ENCODE assay signal across 8 mouse cellular contexts in genomic region chr9:120675371-120676150, GRCm38 (mm10).
DNase-seq lines count a peak whose midpoint lies in the region; ATAC-seq and TF ChIP-seq lines count a peak whose summit lies in the region.

No protein-coding gene starts in this region.

- 2% methylated on average over 18 of the region's 18 CpGs for WGBS in lung, embryonic 15.5 days
- 2% methylated on average over 18 of the region's 18 CpGs for WGBS in embryonic facial prominence, embryonic 10.5 days
- under 1% methylated on average over 17 of the region's 18 CpGs for WGBS in hindbrain, postnatal 0 days
- WGBS in midbrain, embryonic 10.5 days = 2% methylated on average over 18 of the region's 18 CpGs

- no peak for TF ChIP-seq CTCF in hindbrain, postnatal 0 days (IDR thresholded peaks at IDR 0.05; ENCODE audit: low read depth)

- H3K4me1 ChIP-seq in lung, embryonic 15.5 days = peaks cover 21% of the 10 kb centered on the region
- peaks cover 56% of the 10 kb centered on the region for H3K4me1 ChIP-seq in embryonic facial prominence, embryonic 10.5 days
- H3K4me1 ChIP-seq in hindbrain, postnatal 0 days (ENCODE audit: insufficient read depth, low read length) = peaks cover 9% of the 10 kb centered on the region
- H3K4me1 ChIP-seq in midbrain, embryonic 10.5 days = peaks cover 67% of the 10 kb centered on the region

- H3K9me3 ChIP-seq in lung, embryonic 15.5 days = no peaks in the 10 kb centered on the region
- H3K9me3 ChIP-seq in embryonic facial prominence, embryonic 10.5 days = no peaks in the 10 kb centered on the region
- H3K9me3 ChIP-seq in hindbrain, postnatal 0 days (ENCODE audit: low read length) = no peaks in the 10 kb centered on the region
- H3K9me3 ChIP-seq in midbrain, embryonic 10.5 days (replicated peaks) = no peaks in the 10 kb centered on the region

- ATAC-seq in lung, embryonic 15.5 days (ENCODE audit: borderline replicate concordance, extremely low read depth, low FRiP score, low TSS enrichment) = 0 out of 2 replicates have a peak, but pooled peaks have one; percentile 27
- ATAC-seq in hindbrain, postnatal 0 days = no peak

- H3K27ac ChIP-seq in lung, embryonic 15.5 days = no peak overlapping the region
- H3K27ac ChIP-seq in embryonic facial prominence, embryonic 10.5 days (replicated peaks) = peak overlapping the region; percentile 41; the same call in 1 of the 2 replicates
- H3K27ac ChIP-seq in hindbrain, postnatal 0 days = no peak overlapping the region
- peak overlapping the region; percentile 77 for H3K27ac ChIP-seq in midbrain, embryonic 10.5 days (replicated peaks)

- H3K36me3 ChIP-seq in lung, embryonic 15.5 days = no peaks in the 10 kb centered on the region
- no peaks in the 10 kb centered on the region for H3K36me3 ChIP-seq in embryonic facial prominence, embryonic 10.5 days (replicated peaks)
- H3K36me3 ChIP-seq in hindbrain, postnatal 0 days (ENCODE audit: insufficient read depth, low read length) = no peaks in the 10 kb centered on the region
- H3K36me3 ChIP-seq in midbrain, embryonic 10.5 days = no peaks in the 10 kb centered on the region

- peak overlapping the region; percentile 54 for H3K4me2 ChIP-seq in lung, embryonic 15.5 days
- peak overlapping the region; percentile 50 for H3K4me2 ChIP-seq in hindbrain, postnatal 0 days (ENCODE audit: low read depth, low read length)

- intact Hi-C loops in left cerebral cortex, postnatal 4 days (cut with DNase I) = no loop called here

- no peak for DNase-seq in lung, postnatal 14 days
- DNase-seq in embryonic facial prominence, embryonic 10.5 days (ENCODE audit: low spot score) = peak; percentile 54
- peak; percentile 25 for DNase-seq in hindbrain, postnatal 0 days (ENCODE audit: low spot score)
- DNase-seq in midbrain, embryonic 10.5 days (ENCODE audit: low spot score) = peak; percentile 55
- DNase-seq in frontal cortex, adult 2 months (ENCODE audit: extremely low spot score in 1 of 2, low spot score in 1 of 2) = no peak
- DNase-seq in spleen, adult 18-20 months = no peak
- DNase-seq in left cerebral cortex, postnatal 4 days = no peak

- no peak overlapping the region for H3K9ac ChIP-seq in lung, embryonic 15.5 days
- H3K9ac ChIP-seq in hindbrain, postnatal 0 days (replicated peaks; ENCODE audit: low read length) = peak overlapping the region; percentile 18; the same call in 1 of the 2 replicates

- peak overlapping the region; percentile 27 for H3K4me3 ChIP-seq in lung, embryonic 15.5 days
- H3K4me3 ChIP-seq in embryonic facial prominence, embryonic 10.5 days = peak overlapping the region; percentile 51
- peak overlapping the region; percentile 25 for H3K4me3 ChIP-seq in hindbrain, postnatal 0 days (ENCODE audit: low read length)
- H3K4me3 ChIP-seq in midbrain, embryonic 10.5 days = peak overlapping the region; percentile 51

- peaks cover 15% of the 10 kb centered on the region for H3K27me3 ChIP-seq in lung, embryonic 15.5 days
- H3K27me3 ChIP-seq in embryonic facial prominence, embryonic 10.5 days (replicated peaks; ENCODE audit: low read depth, poor library complexity, severe bottlenecking) = peaks cover 55% of the 10 kb centered on the region
- H3K27me3 ChIP-seq in hindbrain, postnatal 0 days (ENCODE audit: insufficient read depth, low read length) = no peaks in the 10 kb centered on the region
- peaks cover 34% of the 10 kb centered on the region for H3K27me3 ChIP-seq in midbrain, embryonic 10.5 days (ENCODE audit: low read depth, poor library complexity, severe bottlenecking)

Comparison
In these comparisons a context has a peak if more than half of its experiments do, and no peak if none do; other contexts are left out.
1. H3K27ac ChIP-seq: peak in embryonic facial prominence, embryonic 10.5 days (single experiment) and midbrain, embryonic 10.5 days (single experiment); none in lung, embryonic 15.5 days (single experiment) and hindbrain, postnatal 0 days (single experiment).
2. DNase-seq: peak in embryonic facial prominence, embryonic 10.5 days (single experiment), hindbrain, postnatal 0 days (single experiment) and midbrain, embryonic 10.5 days (single experiment); none in lung, postnatal 14 days (single experiment), frontal cortex, adult 2 months (0 of 2), spleen, adult 18-20 months (0 of 2) and left cerebral cortex, postnatal 4 days (single experiment).
3. Peak in every context shown above with its lines, with median percentiles within 50 percentile points of each other: H3K4me3 ChIP-seq.